7 mouse cellular contexts compared by ENCODE assay signal in the genomic region with DNA sequence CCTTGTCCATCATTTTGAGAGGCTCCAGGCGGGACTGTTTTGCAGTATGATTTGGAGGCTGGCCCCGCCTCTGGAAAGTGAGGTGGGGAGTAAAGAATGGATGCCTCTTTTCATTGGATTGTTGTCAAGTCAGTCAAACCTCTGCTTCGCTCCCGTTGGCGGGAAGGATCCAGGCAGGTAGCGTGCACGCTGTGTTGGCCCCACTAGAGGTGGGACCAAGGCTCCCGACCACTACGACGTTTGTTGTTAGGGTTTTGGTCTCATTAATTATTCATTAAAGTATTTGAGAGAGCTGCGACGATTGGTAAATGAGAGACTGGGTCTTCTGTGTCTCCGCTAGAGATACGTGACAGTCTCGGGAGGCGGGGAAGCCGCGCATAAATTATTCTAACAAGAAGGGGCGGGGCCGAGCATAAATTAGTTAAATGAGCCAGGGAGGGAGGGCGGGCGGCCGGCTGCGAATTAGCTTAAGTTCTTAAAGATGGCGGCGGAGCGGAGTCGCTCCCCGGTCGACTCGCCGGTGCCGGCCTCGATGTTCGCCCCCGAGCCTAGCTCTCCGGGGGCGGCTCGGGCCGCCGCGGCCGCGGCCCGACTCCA. TPM values are rescaled to one million over a fixed set of nuclear protein-coding genes. Genes with fewer than 3 reads are reported as not detected.
A peak's percentile ranks its signal among the peaks of the same experiment; 100 is the strongest.
DNase-seq lines count a peak whose midpoint lies in the region; ATAC-seq lines count a peak whose summit lies in the region.

A gene (plus strand): TSS at position 420 of the 597 bp plus-strand sequence.

- ATAC-seq in embryonic facial prominence, embryonic 12.5 days (ENCODE audit: insufficient number of reproducible peaks, insufficient read depth, low FRiP score, low TSS enrichment): peak; percentile 97
- ATAC-seq in limb, embryonic 11.5 days (ENCODE audit: insufficient number of reproducible peaks, low FRiP score, low TSS enrichment, low read depth): peak; percentile 96
- ATAC-seq in midbrain, embryonic 14.5 days (ENCODE audit: low FRiP score, low TSS enrichment): peak; percentile 96

- no peaks in the 10 kb centered on the region for H3K9me3 ChIP-seq in embryonic facial prominence, embryonic 12.5 days
- no peaks in the 10 kb centered on the region for H3K9me3 ChIP-seq in limb, embryonic 11.5 days (ENCODE audit: control insufficient read depth, low read length)
- H3K9me3 ChIP-seq in midbrain, embryonic 14.5 days (ENCODE audit: control insufficient read depth, low read length): no peaks in the 10 kb centered on the region

- peak within 1 kb of the TSS; percentile 78 for H3K9ac ChIP-seq in embryonic facial prominence, embryonic 12.5 days
- H3K9ac ChIP-seq in limb, embryonic 11.5 days (ENCODE audit: low read length): peak within 1 kb of the TSS; percentile 89
- H3K9ac ChIP-seq in midbrain, embryonic 14.5 days (replicated peaks; ENCODE audit: low read length): peak within 1 kb of the TSS; percentile 77

- H3K27me3 ChIP-seq in embryonic facial prominence, embryonic 12.5 days: no peaks in the 10 kb centered on the region
- H3K27me3 ChIP-seq in limb, embryonic 11.5 days (ENCODE audit: control insufficient read depth, insufficient read depth, low read length): no peaks in the 10 kb centered on the region
- no peaks in the 10 kb centered on the region for H3K27me3 ChIP-seq in midbrain, embryonic 14.5 days (ENCODE audit: control insufficient read depth, insufficient read depth, low read length)

- peak within 1 kb of the TSS; percentile 83 for H3K4me2 ChIP-seq in embryonic facial prominence, embryonic 12.5 days (replicated peaks)
- H3K4me2 ChIP-seq in limb, embryonic 11.5 days (ENCODE audit: low read depth, severe bottlenecking): peak within 1 kb of the TSS; percentile 95
- H3K4me2 ChIP-seq in midbrain, embryonic 14.5 days (ENCODE audit: low read length): peak within 1 kb of the TSS; percentile 94

- 1% methylated on average over 45 of the region's 45 CpGs for WGBS in embryonic facial prominence, embryonic 12.5 days
- WGBS in limb, embryonic 11.5 days: 0% methylated on average over 45 of the region's 45 CpGs
- WGBS in midbrain, embryonic 14.5 days: under 1% methylated on average over 45 of the region's 45 CpGs

- DNase-seq in adrenal gland, postnatal 25 days: peak; percentile 94
- DNase-seq in heart, adult 11 months: peak; percentile 100
- DNase-seq in kidney, adult 18-20 months: peak; percentile 97
- DNase-seq in limb, embryonic 11.5 days (ENCODE audit: low spot score): peak; percentile 94
- DNase-seq in midbrain, embryonic 14.5 days: peak; percentile 99
- DNase-seq in spleen, adult 18-20 months: peak; percentile 88 to 92

- H3K4me1 ChIP-seq in embryonic facial prominence, embryonic 12.5 days: peaks cover 40% of the 10 kb centered on the region
- peaks cover 20% of the 10 kb centered on the region for H3K4me1 ChIP-seq in limb, embryonic 11.5 days (ENCODE audit: control insufficient read depth, insufficient read depth, low read length)
- peaks cover 38% of the 10 kb centered on the region for H3K4me1 ChIP-seq in midbrain, embryonic 14.5 days (ENCODE audit: control insufficient read depth, insufficient read depth, low read length)

- H3K27ac ChIP-seq in embryonic facial prominence, embryonic 12.5 days: peak within 1 kb of the TSS; percentile 68; the same call in 1 of the 2 replicates
- peak within 1 kb of the TSS; percentile 51; the same call in 1 of the 2 replicates for H3K27ac ChIP-seq in limb, embryonic 11.5 days (replicated peaks; ENCODE audit: low read depth, low read length)
- H3K27ac ChIP-seq in midbrain, embryonic 14.5 days (replicated peaks; ENCODE audit: low read depth, low read length): peak within 1 kb of the TSS; percentile 84

- H3K36me3 ChIP-seq in embryonic facial prominence, embryonic 12.5 days: peaks cover 9% of the 10 kb centered on the region; the same call in 1 of the 2 replicates
- no peaks in the 10 kb centered on the region for H3K36me3 ChIP-seq in limb, embryonic 11.5 days (ENCODE audit: control insufficient read depth, insufficient read depth, low read length)
- 0 out of 2 replicates have a peak, but pooled peaks cover 3% of the 10 kb centered on the region for H3K36me3 ChIP-seq in midbrain, embryonic 14.5 days (ENCODE audit: control insufficient read depth, insufficient read depth, low read length)

- H3K4me3 ChIP-seq in embryonic facial prominence, embryonic 12.5 days: peak within 1 kb of the TSS; percentile 71
- H3K4me3 ChIP-seq in limb, embryonic 11.5 days (ENCODE audit: low read depth, low read length): peak within 1 kb of the TSS; percentile 79
- H3K4me3 ChIP-seq in midbrain, embryonic 14.5 days (replicated peaks; ENCODE audit: low read depth, low read length): peak within 1 kb of the TSS; percentile 87

RNA-seq across cellular contexts. Expression of the gene that starts here (rescaled TPM):
- 30.1 and 34.7 TPM in 2 replicates for total RNA-seq in adrenal gland, postnatal 25 days (2021)
- polyA plus RNA-seq in embryonic facial prominence, embryonic 12.5 days (2016; fragmentation: Nextera tagmentation; extraction: Ambion mirVana): 41.5 and 43.6 TPM in 2 replicates
- 38.7 and 39.1 TPM in 2 replicates for polyA plus RNA-seq in limb, embryonic 11.5 days (2014; fragmentation: Nextera tagmentation; extraction: Ambion mirVana)
- 42.5 and 49.5 TPM in 2 replicates for polyA plus RNA-seq in midbrain, embryonic 14.5 days (2014; fragmentation: Nextera tagmentation; extraction: Ambion mirVana)

Comparison
In these comparisons a context has a peak if more than half of its experiments do, and no peak if none do; other contexts are left out.
1. Peak in every context shown above with its lines: DNase-seq, ATAC-seq, H3K4me3 ChIP-seq and H3K27ac ChIP-seq.